Mouse (Mus musculus): ENCODE data around the gene Adk.
"Not testable (repeated sequence)": the region's sequence is repeated elsewhere in the genome, so short reads cannot be mapped to it uniquely, and the experiment has no call there.

GRCm38 (mm10) chr14:21094161-21094560, 41.8 kb downstream of the Adk start:
- TF ChIP-seq CHD2 (IDR thresholded peaks at IDR 0.05; ENCODE audit: low read length); USF2 (conservative IDR thresholded peaks at IDR 0.05; ENCODE audit: low read depth, low read length); POLR2A (IDR thresholded peaks at IDR 0.05; ENCODE audit: low read depth, low read length); ZNF384 (IDR thresholded peaks at IDR 0.05; ENCODE audit: low read depth, low read length); CTCF (conservative IDR thresholded peaks at IDR 0.05 in 1 of 2, IDR thresholded peaks at IDR 0.05 in 1 of 2; ENCODE audit: low read depth in 2 of 2, low read length in 2 of 2); EP300 (IDR thresholded peaks at IDR 0.05; ENCODE audit: low read length): not testable (repeated sequence)

Measured in CH12.LX (cell line).